Mouse (Mus musculus): ENCODE data around the gene Ptpro.

Ptpro gene

DNA sequence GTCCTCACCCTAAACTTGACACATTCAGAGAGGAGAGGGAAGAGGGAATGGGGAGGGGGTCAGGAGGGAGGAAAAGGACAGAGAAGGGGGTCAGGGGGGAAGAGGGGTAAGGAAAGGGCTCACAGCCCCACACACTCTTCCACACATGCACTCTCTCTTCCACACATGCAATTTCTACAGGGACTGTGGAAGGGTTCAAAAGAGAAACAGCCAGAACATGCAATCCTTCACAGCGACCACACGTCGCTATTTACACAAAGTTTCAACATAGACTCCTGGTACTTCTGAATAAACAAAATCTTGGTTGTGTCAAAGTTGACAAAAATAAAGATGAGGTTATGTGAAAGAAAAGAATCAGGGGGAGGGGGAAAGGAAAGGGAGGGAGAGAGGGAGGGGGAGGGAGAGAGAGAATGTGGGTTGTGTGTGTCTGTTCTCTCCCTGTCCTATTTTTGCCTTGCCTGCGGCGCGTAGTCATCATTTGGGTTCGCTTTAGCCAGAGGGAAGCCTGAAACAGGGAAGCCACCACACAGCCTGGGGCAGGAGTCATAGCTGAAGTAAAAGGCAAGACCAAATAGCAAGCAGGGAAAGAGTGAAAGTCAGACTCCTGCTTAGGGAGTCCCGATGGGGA lies 245.2 kb downstream of the Ptpro start:
- no peak for DNase-seq (ENCODE audit: low read depth)

DNA sequence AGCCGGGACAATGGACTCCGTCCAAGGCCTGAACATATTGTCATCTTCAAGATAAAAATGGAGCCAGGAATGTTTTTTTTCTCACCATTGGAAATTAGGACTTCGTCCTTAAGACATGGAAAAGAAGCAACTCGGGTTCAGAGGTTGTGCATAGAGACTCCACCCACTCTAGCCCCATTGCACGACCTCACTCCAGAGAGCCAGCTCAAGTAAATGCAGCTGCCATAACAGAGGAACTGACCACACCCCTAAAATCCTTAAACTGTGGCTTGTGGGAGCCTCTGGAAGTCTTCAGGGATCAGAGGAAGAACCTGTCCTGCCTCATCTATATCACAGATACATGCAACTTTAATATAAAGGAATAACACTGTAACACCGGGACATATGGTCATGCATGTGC lies 246.7 kb downstream of the Ptpro start:
- DNase-seq (ENCODE audit: low read depth): no peak

DNA sequence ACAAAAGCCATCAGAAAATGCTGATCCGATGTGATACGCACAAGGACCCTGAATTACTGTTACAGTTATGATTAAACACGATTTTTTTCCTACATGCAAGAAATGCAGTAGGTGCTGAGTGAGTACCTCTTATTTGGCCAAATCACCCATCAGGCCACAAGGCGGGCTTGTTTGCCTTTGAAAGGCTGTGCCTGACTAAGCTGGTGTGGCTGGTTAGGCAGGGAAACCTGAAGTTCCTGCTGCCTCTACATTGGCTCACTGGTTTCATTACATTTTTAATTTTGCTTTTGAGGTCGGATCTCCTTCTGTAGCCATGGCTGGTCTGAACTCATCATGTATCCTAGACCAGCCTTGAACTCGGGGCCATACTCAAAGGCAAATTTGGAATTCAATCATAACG lies 250.9 kb downstream of the Ptpro start:
- no peak for DNase-seq (ENCODE audit: low read depth)

DNA sequence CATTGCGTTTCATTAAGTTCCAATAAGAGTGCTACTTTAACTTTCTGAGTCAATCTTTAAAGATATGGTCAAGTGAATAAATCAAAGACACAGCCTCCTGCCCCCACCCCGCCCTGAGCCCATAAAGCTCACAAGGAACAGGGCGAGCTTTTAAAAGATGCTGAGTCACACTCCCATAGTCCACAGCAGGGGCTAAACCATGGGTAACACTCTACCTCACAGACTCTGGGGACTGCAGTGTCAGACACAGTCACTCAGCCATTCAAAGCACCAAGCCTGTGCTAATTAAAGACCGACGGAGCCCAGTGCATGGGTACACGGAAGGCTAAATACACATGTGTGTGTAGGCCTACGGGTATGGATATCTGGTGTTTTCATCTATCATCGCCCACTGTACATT lies 251.3 kb downstream of the Ptpro start:
- no peak for DNase-seq (ENCODE audit: low read depth)

DNA sequence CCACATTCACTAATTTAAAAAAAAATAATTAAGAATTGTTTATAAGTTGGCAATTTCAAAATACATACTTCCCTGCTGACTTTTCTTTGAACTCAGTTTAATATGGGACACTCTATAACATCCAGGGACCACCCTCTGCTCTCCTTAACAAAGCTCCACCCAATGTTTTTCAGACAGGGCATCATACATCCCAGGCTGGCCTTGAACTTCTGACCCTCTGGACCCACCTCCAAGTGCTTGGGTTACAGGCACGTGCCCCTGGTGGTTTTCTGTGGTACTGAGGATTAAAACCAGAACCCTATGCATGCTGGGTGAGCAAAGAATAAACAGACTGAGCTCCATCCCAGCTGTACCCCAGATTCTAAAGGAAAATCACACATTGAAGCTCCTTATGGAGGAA lies 251.9 kb downstream of the Ptpro start:
- DNase-seq (ENCODE audit: low read depth): no peak

DNA sequence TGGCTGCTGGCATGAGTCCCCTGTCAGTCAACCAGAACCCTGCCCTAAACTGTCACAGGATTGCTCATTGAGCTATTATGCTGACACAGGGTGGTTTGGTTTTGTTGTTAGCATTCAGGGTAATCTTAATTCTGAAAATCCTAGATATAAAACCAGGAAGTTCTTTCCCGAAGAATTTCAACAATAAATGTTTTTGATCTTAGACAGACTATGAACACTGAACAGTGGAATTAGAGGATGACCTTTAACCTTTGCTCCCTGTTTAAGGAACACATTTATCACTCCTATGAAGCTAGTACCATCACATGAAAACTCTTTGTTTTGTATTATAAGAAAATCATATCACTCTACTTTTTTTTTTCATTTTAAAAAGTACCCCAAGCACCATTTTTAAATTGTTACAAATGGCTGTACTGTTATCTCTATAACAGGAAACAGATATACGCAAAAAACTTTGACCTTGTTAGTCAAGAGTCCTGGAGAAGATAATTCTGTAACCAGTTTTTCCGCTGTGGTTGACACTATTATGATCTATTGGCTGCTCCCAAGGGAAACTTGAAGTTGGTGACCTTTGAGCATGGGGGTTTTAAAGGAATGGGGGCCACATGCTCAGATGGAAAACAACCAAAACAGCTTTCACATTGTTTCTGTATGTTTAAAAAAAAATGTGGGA lies 253.6 kb downstream of the Ptpro start:
- DNase-seq (ENCODE audit: low read depth): no peak

DNA sequence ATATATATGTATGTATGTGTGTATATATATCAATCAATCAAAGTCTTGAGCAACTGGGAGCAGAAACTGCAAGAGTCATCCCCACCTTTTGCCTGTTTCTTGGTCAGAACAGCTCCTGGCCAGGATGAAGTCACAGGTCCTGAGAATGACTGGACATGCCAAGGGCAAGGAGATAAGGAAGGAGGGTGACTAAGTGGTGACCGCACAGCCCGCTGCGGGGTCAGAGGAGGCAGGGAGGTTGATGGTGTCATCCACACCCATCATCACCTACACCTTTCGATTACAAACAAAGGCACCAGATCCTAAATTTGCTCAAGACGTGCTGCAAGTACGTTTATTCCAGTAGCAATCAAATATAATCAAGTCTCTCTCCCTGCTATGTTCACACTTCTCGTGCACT lies 254.4 kb downstream of the Ptpro start:
- no peak for DNase-seq (ENCODE audit: low read depth)

DNA sequence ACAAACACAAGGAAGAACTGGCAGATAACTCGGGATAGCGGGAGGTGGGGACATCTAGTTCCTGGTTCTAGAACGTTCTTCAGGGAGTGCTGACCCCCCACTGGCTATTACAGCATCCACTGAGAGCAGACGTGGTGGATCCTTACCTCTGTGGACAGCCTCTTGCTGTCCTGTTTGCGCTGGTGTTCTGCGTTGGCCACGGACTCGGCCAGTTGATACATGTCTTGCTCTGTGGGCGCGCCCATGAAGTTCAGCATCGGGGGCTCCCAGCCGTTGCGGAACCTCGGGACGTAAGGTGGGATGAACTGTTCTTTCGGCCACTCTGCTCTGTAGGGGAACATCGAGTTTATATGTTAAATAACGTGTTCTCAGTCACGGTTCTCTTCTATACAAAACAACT lies 256.8 kb downstream of the Ptpro start:
- no peak for DNase-seq (ENCODE audit: low read depth)

DNA sequence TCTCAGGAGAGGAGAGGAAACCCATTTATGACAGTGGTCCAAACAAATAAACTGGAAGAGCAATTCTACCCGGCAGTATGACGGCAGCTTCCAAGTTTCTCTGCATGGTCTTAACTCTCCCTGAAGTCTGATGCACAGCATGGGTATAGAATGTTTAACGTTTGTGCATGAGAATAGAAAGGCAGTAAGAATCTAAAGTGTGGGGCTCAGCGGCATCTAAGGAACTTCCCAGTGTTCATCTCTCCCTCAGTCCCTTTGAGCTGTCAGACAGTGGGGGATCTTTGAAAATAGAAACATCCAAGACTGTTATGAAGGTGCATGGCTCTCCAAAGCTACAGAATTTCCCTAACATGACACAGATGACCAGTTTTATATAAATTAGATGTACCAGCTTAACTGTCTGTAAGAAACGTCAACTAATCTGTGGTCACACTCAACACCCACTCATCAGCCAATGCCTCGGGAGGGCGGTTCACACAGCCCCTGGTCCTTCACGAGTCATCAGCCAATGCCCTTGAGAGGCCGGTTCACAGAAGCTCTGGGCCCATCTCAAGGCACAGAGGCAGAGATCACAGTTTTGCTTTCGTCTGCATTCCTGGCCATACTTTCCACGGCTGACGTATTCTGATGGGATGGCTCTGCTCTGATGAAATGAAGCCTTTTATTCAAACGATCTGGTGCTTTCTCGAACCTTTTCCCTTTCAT lies 257.4 kb downstream of the Ptpro start:
- DNase-seq (ENCODE audit: low read depth): no peak

DNA sequence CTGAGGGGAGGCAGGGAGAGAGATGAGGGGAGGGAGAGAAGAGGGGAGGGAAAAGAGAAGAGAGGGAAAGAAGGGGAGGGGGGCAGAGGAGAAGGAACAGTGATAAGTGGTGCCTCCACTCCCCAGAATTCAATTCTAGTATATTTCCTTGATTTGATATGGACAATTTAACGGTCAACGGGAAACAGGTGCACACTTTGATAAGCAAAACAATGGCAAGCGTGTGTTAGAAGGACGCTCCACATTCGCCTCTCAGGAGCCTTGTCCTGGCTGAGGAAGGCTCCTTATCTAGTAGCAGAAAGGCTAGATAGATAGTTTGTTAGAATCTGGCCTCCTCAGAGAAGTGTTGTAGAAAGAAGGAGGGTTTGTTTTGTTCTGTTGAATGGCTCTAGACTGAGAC lies 260.6 kb downstream of the Ptpro start:
- no peak for DNase-seq (ENCODE audit: low read depth)
